Mouse (Mus musculus): Measurements from ENCODE around the gene Nrgn. TPM values are rescaled to one million over a fixed set of nuclear protein-coding genes. Genes with fewer than 3 reads are reported as not detected.
A peak's percentile ranks its signal among the peaks of the same experiment; 100 is the strongest.

The Nrgn gene
- polyA plus RNA-seq, 1 experiment = 66.0 TPM

DNA sequence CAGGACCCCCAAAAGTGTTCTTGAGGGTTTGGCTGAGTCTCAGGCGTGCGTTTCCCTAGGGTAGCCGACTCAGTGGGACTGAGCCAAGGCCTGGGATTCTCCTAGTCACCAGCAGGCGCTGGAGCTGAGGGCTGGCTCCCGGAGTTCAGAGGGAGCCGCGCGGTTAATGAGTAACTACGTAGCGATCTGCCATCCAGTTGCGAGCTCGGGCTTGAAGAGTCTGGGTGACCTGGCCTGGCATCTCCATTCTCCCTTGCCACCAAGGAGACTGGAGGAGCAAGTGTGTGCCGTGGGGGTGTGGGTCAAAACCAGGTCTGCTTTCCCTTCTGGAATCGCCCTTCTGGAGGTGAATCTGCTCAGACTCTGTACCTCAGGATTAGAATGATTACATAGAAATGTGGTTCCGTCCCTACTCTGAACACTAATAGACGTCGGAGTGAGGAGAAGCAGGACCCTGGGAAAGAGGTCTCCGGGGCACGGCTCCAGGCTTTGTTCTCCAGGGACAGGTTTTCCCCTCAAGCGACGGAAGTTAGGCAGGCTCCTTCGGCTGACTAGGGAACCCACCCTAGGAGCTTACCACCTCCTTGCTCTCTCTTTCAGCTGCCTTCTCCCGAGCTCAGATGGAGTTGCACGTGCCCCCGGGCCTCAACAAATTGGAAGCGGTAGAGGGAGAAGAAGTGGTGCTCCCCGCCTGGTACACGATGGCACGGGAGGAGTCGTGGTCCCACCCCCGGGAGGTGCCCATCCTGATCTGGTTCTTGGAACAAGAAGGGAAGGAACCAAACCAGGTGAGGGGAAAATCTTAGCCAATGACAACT is 21.6 kb downstream of the Nrgn start:
- Histone ChIP-seq H3K27me3 (ENCODE audit: control insufficient read depth, insufficient read depth, low read length) (no peaks in the 10 kb centered on the region), H3K4me3 (replicated peaks; ENCODE audit: insufficient read depth, low read depth, low read length) (peak overlapping the region; percentile 62), H3K4me1 (ENCODE audit: control insufficient read depth, insufficient read depth, low read length) (peaks cover 13% of the 10 kb centered on the region), H3K27ac (ENCODE audit: insufficient read depth, low read length) (no peak overlapping the region)
- 14% methylated on average over 31 of the region's 31 CpGs for WGBS
- TF ChIP-seq POLR2A (IDR thresholded peaks at IDR 0.05; ENCODE audit: borderline replicate concordance, insufficient read depth, low read length) (no peak), CTCF (IDR thresholded peaks at IDR 0.05; ENCODE audit: borderline replicate concordance, insufficient read depth, low read depth, low read length) (peak; percentile 37)
- peak; percentile 58 to 61 for DNase-seq

DNA sequence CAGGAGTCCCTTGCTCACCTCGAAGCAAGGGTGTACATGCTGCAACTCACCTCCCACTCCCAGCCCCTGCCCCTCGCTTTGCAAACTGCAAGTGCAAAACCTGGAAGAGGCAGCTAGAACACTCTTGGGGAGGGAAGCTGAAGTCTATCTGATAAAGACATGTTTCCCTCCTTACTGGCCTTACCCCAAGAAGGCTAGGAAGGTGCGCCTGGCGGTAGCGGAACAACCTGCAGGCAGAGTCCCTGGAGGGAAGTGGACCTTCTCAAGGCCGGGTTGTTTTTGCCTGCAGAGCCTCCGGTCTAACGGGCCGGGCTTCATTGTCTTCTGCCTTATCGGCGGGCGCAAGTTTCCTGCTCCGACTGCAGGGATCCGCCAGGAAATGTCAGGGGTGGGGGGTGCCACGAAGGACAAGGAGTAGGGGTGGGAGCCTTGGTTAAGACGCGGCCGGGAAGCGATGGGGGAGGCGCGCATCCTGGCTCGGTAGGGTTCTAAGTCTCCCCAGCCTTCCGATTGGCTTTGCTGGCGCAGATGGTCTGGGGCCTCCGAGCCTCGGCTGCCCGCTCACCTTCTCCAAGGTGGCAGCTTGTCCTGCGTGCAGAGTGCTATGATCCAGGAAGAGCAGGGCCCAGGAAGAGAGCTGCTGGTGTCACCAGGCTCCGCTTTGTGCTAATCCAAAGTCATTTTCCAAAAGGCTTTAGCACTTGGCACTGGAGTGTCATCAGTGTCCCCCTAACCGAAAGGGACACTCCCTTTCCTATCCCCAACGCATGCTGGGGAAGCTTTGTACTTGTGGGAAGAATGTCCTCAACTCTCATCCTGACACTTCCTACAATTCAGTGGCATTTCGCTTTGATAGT is 22.4 kb downstream of the Nrgn start:
- DNase-seq = peak; percentile 52 to 66
- Histone ChIP-seq H3K27ac (ENCODE audit: insufficient read depth, low read length) (peak overlapping the region; percentile 2; the same call in 1 of the 2 replicates), H3K4me3 (replicated peaks; ENCODE audit: insufficient read depth, low read depth, low read length) (peak overlapping the region; percentile 62), H3K4me1 (ENCODE audit: control insufficient read depth, insufficient read depth, low read length) (peaks cover 13% of the 10 kb centered on the region), H3K27me3 (ENCODE audit: control insufficient read depth, insufficient read depth, low read length) (no peaks in the 10 kb centered on the region)
- TF ChIP-seq CTCF (IDR thresholded peaks at IDR 0.05; ENCODE audit: borderline replicate concordance, insufficient read depth, low read depth, low read length) (peak; percentile 14; the same call in 1 of the 2 replicates), POLR2A (IDR thresholded peaks at IDR 0.05; ENCODE audit: borderline replicate concordance, insufficient read depth, low read length) (no peak)
- 3% methylated on average over 32 of the region's 32 CpGs for WGBS

DNA sequence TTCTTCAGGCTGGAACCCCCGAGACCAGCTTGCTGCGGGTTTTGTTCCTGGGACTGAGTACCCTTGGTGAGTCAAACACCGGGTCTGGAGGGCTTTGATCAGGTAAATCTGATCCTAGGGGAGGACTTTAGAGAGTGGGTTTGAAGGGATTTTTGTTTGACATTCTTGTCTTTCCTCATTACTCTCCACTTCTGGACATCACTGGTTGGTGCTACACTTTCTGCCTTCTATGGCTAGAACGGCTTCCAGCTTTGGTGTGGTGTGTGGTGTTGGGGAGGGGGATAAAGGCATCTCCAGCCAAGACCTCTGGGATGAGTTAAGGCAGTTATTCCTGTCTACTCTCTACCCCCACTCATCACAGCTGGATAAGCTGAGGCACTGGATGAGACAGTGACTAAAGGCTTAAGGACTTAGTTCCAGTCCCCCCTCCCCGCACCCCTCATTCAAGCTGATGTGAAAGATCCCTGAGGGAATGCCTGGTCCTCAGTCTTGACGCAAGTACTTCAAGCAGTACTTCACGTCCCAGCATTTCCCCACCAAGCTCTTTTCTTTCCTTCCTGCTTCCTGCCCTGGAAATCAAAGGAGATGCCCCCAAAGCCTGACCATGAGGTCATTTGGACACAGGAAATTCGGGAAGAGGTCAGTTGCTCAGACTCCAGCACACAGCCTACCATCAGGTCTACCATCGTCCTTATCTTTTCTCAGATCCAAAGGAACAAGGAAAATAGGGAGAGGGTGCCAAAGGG is 24.3 kb downstream of the Nrgn start:
- H3K27me3 ChIP-seq (ENCODE audit: control insufficient read depth, insufficient read depth, low read length) = no peaks in the 10 kb centered on the region
- WGBS = 70% methylated on average over 9 of the region's 9 CpGs
- TF ChIP-seq POLR2A (IDR thresholded peaks at IDR 0.05; ENCODE audit: borderline replicate concordance, insufficient read depth, low read length) (no peak), CTCF (IDR thresholded peaks at IDR 0.05; ENCODE audit: borderline replicate concordance, insufficient read depth, low read depth, low read length) (no peak)
- no peak overlapping the region for H3K27ac ChIP-seq (ENCODE audit: insufficient read depth, low read length)
- no peak for DNase-seq
- H3K4me3 ChIP-seq (replicated peaks; ENCODE audit: insufficient read depth, low read depth, low read length) = peak overlapping the region; percentile 34
- peaks cover 13% of the 10 kb centered on the region for H3K4me1 ChIP-seq (ENCODE audit: control insufficient read depth, insufficient read depth, low read length)

GRCm38 (mm10) chr9:37527396-37528224 is 25.1 kb downstream of the Nrgn start, which contains the start of gene Esam:
Gene Esam (plus strand): TSS chr9:37528078.
- peak within 1 kb of the TSS; percentile 34 for H3K4me3 ChIP-seq (replicated peaks; ENCODE audit: insufficient read depth, low read depth, low read length)
- no peaks in the 10 kb centered on the region for H3K27me3 ChIP-seq (ENCODE audit: control insufficient read depth, insufficient read depth, low read length)
- TF ChIP-seq POLR2A (IDR thresholded peaks at IDR 0.05; ENCODE audit: borderline replicate concordance, insufficient read depth, low read length) (no peak), CTCF (IDR thresholded peaks at IDR 0.05; ENCODE audit: borderline replicate concordance, insufficient read depth, low read depth, low read length) (no peak)
- DNase-seq = peak in 1 of 2 experiments; percentile 25
- H3K27ac ChIP-seq (ENCODE audit: insufficient read depth, low read length) = no peak within 1 kb of the TSS; the same call in 1 of the 2 replicates
- peaks cover 13% of the 10 kb centered on the region for H3K4me1 ChIP-seq (ENCODE audit: control insufficient read depth, insufficient read depth, low read length)
- WGBS = 30% methylated on average over 41 of the region's 41 CpGs

- Histone ChIP-seq H3K4me3 (replicated peaks; ENCODE audit: insufficient read depth, low read depth, low read length) (no peak overlapping the region), H3K4me1 (ENCODE audit: control insufficient read depth, insufficient read depth, low read length) (peaks cover 13% of the 10 kb centered on the region), H3K27ac (ENCODE audit: insufficient read depth, low read length) (no peak overlapping the region; the same call in 1 of the 2 replicates), H3K27me3 (ENCODE audit: control insufficient read depth, insufficient read depth, low read length) (no peaks in the 10 kb centered on the region)
- 71% methylated on average over 21 of the region's 21 CpGs for WGBS
- DNase-seq = no peak
- TF ChIP-seq POLR2A (IDR thresholded peaks at IDR 0.05; ENCODE audit: borderline replicate concordance, insufficient read depth, low read length) = no peak
- TF ChIP-seq CTCF (IDR thresholded peaks at IDR 0.05; ENCODE audit: borderline replicate concordance, insufficient read depth, low read depth, low read length) = 0 out of 2 replicates have a peak, but pooled peaks have one; percentile 15
Observed at GRCm38 (mm10) chr9:37526443-37527395, 26.0 kb downstream of the Nrgn start.

DNA sequence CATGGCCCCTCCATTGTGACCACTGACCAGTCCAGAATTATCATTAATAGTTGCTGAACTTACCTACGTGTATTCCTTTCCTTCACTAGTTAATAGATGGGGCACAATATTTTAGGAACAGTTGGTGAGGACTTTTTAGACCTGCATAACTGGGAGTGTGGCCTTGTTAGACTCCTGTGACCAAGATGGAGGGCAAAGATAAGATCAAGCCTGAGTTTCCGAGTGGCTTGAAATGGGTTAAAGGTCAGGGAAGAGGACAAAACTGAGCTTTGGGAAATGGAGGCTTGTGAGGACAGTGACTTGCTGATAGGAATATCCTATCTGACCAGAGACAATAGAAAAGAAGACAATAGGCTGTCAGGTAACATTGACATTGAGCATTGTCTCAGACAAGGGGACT is 27.2 kb downstream of the Nrgn start:
- TF ChIP-seq POLR2A (IDR thresholded peaks at IDR 0.05; ENCODE audit: borderline replicate concordance, insufficient read depth, low read length) = no peak
- no peak for TF ChIP-seq CTCF (IDR thresholded peaks at IDR 0.05; ENCODE audit: borderline replicate concordance, insufficient read depth, low read depth, low read length)
- WGBS = 96% methylated on average over 2 of the region's 2 CpGs
- Histone ChIP-seq H3K27me3 (ENCODE audit: control insufficient read depth, insufficient read depth, low read length) (no peaks in the 10 kb centered on the region), H3K4me3 (replicated peaks; ENCODE audit: insufficient read depth, low read depth, low read length) (no peak overlapping the region), H3K27ac (ENCODE audit: insufficient read depth, low read length) (no peak overlapping the region), H3K4me1 (ENCODE audit: control insufficient read depth, insufficient read depth, low read length) (peaks cover 11% of the 10 kb centered on the region)
- DNase-seq = no peak

Data from cerebellum, adult 2 months (tissue).